Mouse (Mus musculus) neural tube, embryonic 15.5 days (tissue): ENCODE results near the gene Rnaseh2a. TPM values are rescaled to one million over a fixed set of nuclear protein-coding genes. Genes with fewer than 3 reads are reported as not detected.

ENCODE experiments used
- ATAC-seq: fragments of 200-750 bp; cut with Nextera tagmentation; 2 replicates; pipeline ENCODE4 v1.8.0; 2017; ENCODE audit warnings: mild to moderate bottlenecking, moderate TSS enrichment, moderate library complexity; ENCODE audit not compliant: low FRiP score
- H3K27ac ChIP-seq: fragments of 300-500 bp; sonication (generic); replicated peaks from 2 replicates; pipeline ENCODE4 v1.5.1; 2015; ENCODE audit warnings: mild to moderate bottlenecking, inconsistent platforms
- H3K27me3 ChIP-seq: fragments of 300-500 bp; sonication (generic); replicated peaks from 2 replicates; pipeline ENCODE4 v1.6.1; 2015; ENCODE audit warnings: inconsistent platforms
- H3K36me3 ChIP-seq: fragments of 300-500 bp; sonication (generic); 2 replicates; pipeline ENCODE4 v1.6.1; 2015; ENCODE audit warnings: inconsistent platforms
- H3K4me1 ChIP-seq: fragments of 300-500 bp; sonication (generic); 2 replicates; pipeline ENCODE4 v1.6.1; 2015; ENCODE audit warnings: inconsistent platforms
- H3K4me2 ChIP-seq: fragments of 300-500 bp; sonication (generic); 2 replicates; pipeline ENCODE4 v1.6.1; 2015; ENCODE audit warnings: inconsistent platforms, mild to moderate bottlenecking, moderate library complexity
- H3K4me3 ChIP-seq: fragments of 300-500 bp; sonication (generic); replicated peaks from 2 replicates; pipeline ENCODE4 v1.5.1; 2015; ENCODE audit warnings: mild to moderate bottlenecking, inconsistent platforms
- H3K9ac ChIP-seq: fragments of 300-500 bp; sonication (generic); replicated peaks from 2 replicates; pipeline ENCODE4 v1.6.1; 2015; ENCODE audit warnings: mild to moderate bottlenecking, inconsistent platforms
- H3K9me3 ChIP-seq: fragments of 300-500 bp; sonication (generic); replicated peaks from 2 replicates; pipeline ENCODE4 v1.6.1; 2016; ENCODE audit warnings: inconsistent platforms
- WGBS: fragments of 180-500 bp; shearing (Covaris S2); methylation state at CpG from one replicate; pipeline ENCODE4 v1.1.7; 2015; ENCODE audit warnings: mixed read lengths; 5-methylcytosine and 5-hydroxymethylcytosine counted together
- polyA plus RNA-seq: library from polyadenylated mRNA; unstranded; fragments of >200 nt; fragmentation: Nextera tagmentation; extraction: Ambion mirVana; gene quantifications from 2 replicates; pipeline ENCODE4 v1.2.1, GENCODE M21; 2015

The Rnaseh2a gene
- polyA plus RNA-seq, 1 experiment from 2014 or later = 55.0 TPM

- peaks cover 41% of the 10 kb centered on the region for H3K27me3 ChIP-seq
- H3K4me1 ChIP-seq = peaks cover 5% of the 10 kb centered on the region; the same call in 1 of the 2 replicates
- 28% methylated on average over 20 of the region's 20 CpGs for WGBS
- H3K36me3 ChIP-seq = peaks cover 95% of the 10 kb centered on the region
- H3K4me3 ChIP-seq = no peak overlapping the region
- no peak overlapping the region for H3K9ac ChIP-seq
- H3K27ac ChIP-seq = no peak overlapping the region
- ATAC-seq = no peak
- no peak overlapping the region for H3K4me2 ChIP-seq
- H3K9me3 ChIP-seq = no peaks in the 10 kb centered on the region
Observed at GRCm38 (mm10) chr8:84917781-84918180, 51.8 kb downstream of the Rnaseh2a start.

GRCm38 (mm10) chr8:84915269-84915668 lies 54.3 kb downstream of the Rnaseh2a start:
- Histone ChIP-seq H3K27me3 (peaks cover 46% of the 10 kb centered on the region), H3K27ac (no peak overlapping the region), H3K36me3 (peaks cover 95% of the 10 kb centered on the region), H3K4me3 (no peak overlapping the region), H3K9me3 (no peaks in the 10 kb centered on the region), H3K9ac (no peak overlapping the region), H3K4me2 (no peak overlapping the region), H3K4me1 (peaks cover 6% of the 10 kb centered on the region; the same call in 1 of the 2 replicates)
- 86% methylated on average over 8 of the region's 8 CpGs for WGBS
- no peak for ATAC-seq

GRCm38 (mm10) chr8:84913960-84914359 lies 55.6 kb downstream of the Rnaseh2a start:
- H3K27me3 ChIP-seq = peaks cover 47% of the 10 kb centered on the region
- no peak overlapping the region for H3K4me3 ChIP-seq
- peaks cover 9% of the 10 kb centered on the region for H3K4me1 ChIP-seq
- WGBS = 43% methylated on average over 4 of the region's 4 CpGs
- no peak overlapping the region for H3K27ac ChIP-seq
- peaks cover 91% of the 10 kb centered on the region for H3K36me3 ChIP-seq
- no peak for ATAC-seq
- no peak overlapping the region for H3K9ac ChIP-seq
- H3K9me3 ChIP-seq = no peaks in the 10 kb centered on the region
- no peak overlapping the region for H3K4me2 ChIP-seq

- ATAC-seq = no peak
- no peak overlapping the region for H3K27ac ChIP-seq
- H3K9me3 ChIP-seq = no peaks in the 10 kb centered on the region
- peak overlapping the region; percentile 24; the same call in 1 of the 2 replicates for H3K4me3 ChIP-seq
- peaks cover 13% of the 10 kb centered on the region for H3K4me1 ChIP-seq
- peaks cover 47% of the 10 kb centered on the region for H3K27me3 ChIP-seq
- no peak overlapping the region for H3K9ac ChIP-seq
- WGBS = 17% methylated on average over 9 of the region's 9 CpGs
- H3K4me2 ChIP-seq = peak overlapping the region; percentile 51
- H3K36me3 ChIP-seq = peaks cover 86% of the 10 kb centered on the region
Observed at GRCm38 (mm10) chr8:84913502-84913900, 56.1 kb downstream of the Rnaseh2a start.

- Histone ChIP-seq H3K27ac (no peak overlapping the region), H3K9ac (no peak overlapping the region), H3K9me3 (no peaks in the 10 kb centered on the region), H3K4me1 (peaks cover 18% of the 10 kb centered on the region), H3K36me3 (peaks cover 81% of the 10 kb centered on the region), H3K4me3 (peak overlapping the region; percentile 24), H3K27me3 (peaks cover 46% of the 10 kb centered on the region), H3K4me2 (peak overlapping the region; percentile 51)
- 4% methylated on average over 51 of the region's 55 CpGs for WGBS
- ATAC-seq = no peak
Observed at GRCm38 (mm10) chr8:84912895-84913501, 56.6 kb downstream of the Rnaseh2a start.

- H3K36me3 ChIP-seq = peaks cover 75% of the 10 kb centered on the region
- no peak overlapping the region for H3K4me2 ChIP-seq
- H3K27me3 ChIP-seq = peaks cover 42% of the 10 kb centered on the region
Observed at GRCm38 (mm10) chr8:84912391-84912790, 57.2 kb downstream of the Rnaseh2a start.

GRCm38 (mm10) chr8:84911854-84912253 lies 57.7 kb downstream of the Rnaseh2a start:
- H3K9ac ChIP-seq = no peak overlapping the region
- H3K4me1 ChIP-seq = peaks cover 18% of the 10 kb centered on the region
- no peak overlapping the region for H3K4me3 ChIP-seq
- H3K27ac ChIP-seq = no peak overlapping the region
- WGBS = 82% methylated on average over 9 of the region's 9 CpGs
- peaks cover 40% of the 10 kb centered on the region for H3K27me3 ChIP-seq
- peaks cover 70% of the 10 kb centered on the region for H3K36me3 ChIP-seq
- no peak for ATAC-seq
- H3K9me3 ChIP-seq = no peaks in the 10 kb centered on the region
- no peak overlapping the region for H3K4me2 ChIP-seq

More at GRCm38 (mm10) chr8:84912391-84912790, 57.2 kb downstream of the Rnaseh2a start:
- Histone ChIP-seq H3K27ac (no peak overlapping the region), H3K4me1 (peaks cover 18% of the 10 kb centered on the region), H3K4me3 (no peak overlapping the region; the same call in 1 of the 2 replicates), H3K9ac (no peak overlapping the region), H3K9me3 (no peaks in the 10 kb centered on the region)
- WGBS = 23% methylated on average over 27 of the region's 27 CpGs
- no peak for ATAC-seq

GRCm38 (mm10) chr8:84910551-84910950 lies 59.0 kb downstream of the Rnaseh2a start:
- H3K36me3 ChIP-seq = peaks cover 57% of the 10 kb centered on the region
- H3K27ac ChIP-seq = no peak overlapping the region
- H3K4me3 ChIP-seq = no peak overlapping the region
- H3K4me2 ChIP-seq = no peak overlapping the region
- 93% methylated on average over 6 of the region's 6 CpGs for WGBS
- H3K27me3 ChIP-seq = peaks cover 27% of the 10 kb centered on the region
- ATAC-seq = no peak
- peaks cover 18% of the 10 kb centered on the region for H3K4me1 ChIP-seq
- no peaks in the 10 kb centered on the region for H3K9me3 ChIP-seq
- H3K9ac ChIP-seq = no peak overlapping the region

- Histone ChIP-seq H3K4me3 (no peak overlapping the region), H3K27ac (no peak overlapping the region), H3K27me3 (peaks cover 23% of the 10 kb centered on the region), H3K4me1 (peaks cover 18% of the 10 kb centered on the region), H3K36me3 (peaks cover 51% of the 10 kb centered on the region), H3K4me2 (no peak overlapping the region), H3K9me3 (no peaks in the 10 kb centered on the region), H3K9ac (no peak overlapping the region)
- WGBS = 90% methylated on average over 5 of the region's 5 CpGs
- no peak for ATAC-seq
Observed at GRCm38 (mm10) chr8:84909949-84910348, 59.6 kb downstream of the Rnaseh2a start.

GRCm38 (mm10) chr8:84909162-84909767 lies 60.3 kb downstream of the Rnaseh2a start:
- peak overlapping the region; percentile 62 for H3K4me2 ChIP-seq
- H3K9ac ChIP-seq = peak overlapping the region; percentile 49
- no peaks in the 10 kb centered on the region for H3K9me3 ChIP-seq
- H3K36me3 ChIP-seq = peaks cover 45% of the 10 kb centered on the region
- WGBS = 51% methylated on average over 20 of the region's 20 CpGs
- H3K27ac ChIP-seq = no peak overlapping the region
- peaks cover 18% of the 10 kb centered on the region for H3K4me1 ChIP-seq
- peak; percentile 22; the same call in 1 of the 2 replicates for ATAC-seq
- peak overlapping the region; percentile 40 for H3K4me3 ChIP-seq
- H3K27me3 ChIP-seq = peaks cover 22% of the 10 kb centered on the region

GRCm38 (mm10) chr8:84908421-84909161 lies 61.0 kb downstream of the Rnaseh2a start, which contains the start of gene Dnase2a:
TSS of gene Dnase2a (plus strand) at chr8:84908560.
- Histone ChIP-seq H3K36me3 (peaks cover 41% of the 10 kb centered on the region), H3K4me2 (peak within 1 kb of the TSS; percentile 62), H3K9me3 (no peaks in the 10 kb centered on the region), H3K4me3 (peak within 1 kb of the TSS; percentile 40), H3K27ac (no peak within 1 kb of the TSS), H3K27me3 (peaks cover 24% of the 10 kb centered on the region), H3K4me1 (peaks cover 19% of the 10 kb centered on the region), H3K9ac (peak within 1 kb of the TSS; percentile 49)
- WGBS = 1% methylated on average over 45 of the region's 45 CpGs
- ATAC-seq = peak; percentile 77
